In the genomic region with DNA sequence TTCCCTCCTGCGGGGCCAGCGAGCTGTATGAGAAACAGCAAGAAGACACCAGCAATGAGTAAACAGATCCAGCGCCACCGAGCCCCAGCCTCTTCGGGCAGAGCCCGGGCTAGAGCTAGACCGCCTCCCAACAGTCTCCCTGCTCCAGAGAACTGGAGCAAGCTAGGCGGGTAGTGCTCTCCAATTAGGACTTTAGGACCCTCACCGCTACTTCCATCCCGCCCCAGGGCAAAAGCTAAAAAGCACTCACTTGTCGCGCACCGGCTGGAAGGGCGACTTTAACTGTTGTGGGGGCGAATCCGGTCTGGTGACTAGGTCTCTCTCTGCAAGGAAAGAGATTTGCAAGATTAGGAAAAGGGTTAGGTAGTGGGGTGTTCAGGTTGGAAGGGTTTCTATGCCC, we compare ENCODE assay signal across 9 mouse cellular contexts. TPM values are rescaled to one million over a fixed set of nuclear protein-coding genes. Genes with fewer than 3 reads are reported as not detected.
A peak's percentile ranks its signal among the peaks of the same experiment; 100 is the strongest.
DNase-seq lines count a peak whose midpoint lies in the region; ATAC-seq and TF ChIP-seq lines count a peak whose summit lies in the region.
"Had no signal": no experiment of that assay in that cellular context is flagged by ENCODE, and none has a peak within 500 bp of the region (broad histone marks: within the 10 kb centered on the region; RNA-seq: fewer than 3 reads in every experiment).

No protein-coding gene starts in this region.

- peak overlapping the region; percentile 81 for H3K27ac ChIP-seq in heart, embryonic 10.5 days
- no peak overlapping the region for H3K27ac ChIP-seq in embryonic facial prominence, embryonic 15.5 days (replicated peaks)
- H3K27ac ChIP-seq in layer of hippocampus, adult 2 months = no peak overlapping the region
- H3K27ac ChIP-seq: stomach, postnatal 0 days had no signal

- no peak for DNase-seq in heart, embryonic 10.5 days (ENCODE audit: low spot score)
- DNase-seq in heart, postnatal 10 days = no peak
- DNase-seq in lung, postnatal 14 days = peak; percentile 11
- DNase-seq in layer of hippocampus, adult 2 months (ENCODE audit: low spot score in 2 of 2) = no peak
- no peak for DNase-seq in thymus, postnatal 10 days (ENCODE audit: low spot score in 2 of 2)
- DNase-seq in adrenal gland, adult 8-10 months = no peak

- H3K36me3 ChIP-seq in heart, embryonic 10.5 days = no peaks in the 10 kb centered on the region
- no peaks in the 10 kb centered on the region for H3K36me3 ChIP-seq in E14TG2a.4 (ENCODE audit: insufficient read depth, low read length)
- no peaks in the 10 kb centered on the region for H3K36me3 ChIP-seq in embryonic facial prominence, embryonic 15.5 days

- H3K27me3 ChIP-seq in heart, embryonic 10.5 days (ENCODE audit: insufficient read depth, poor library complexity, severe bottlenecking) = peaks cover 86% of the 10 kb centered on the region
- H3K27me3 ChIP-seq in E14TG2a.4 (ENCODE audit: insufficient read depth, low read length) = peaks cover 95% of the 10 kb centered on the region
- H3K27me3 ChIP-seq in embryonic facial prominence, embryonic 15.5 days = peaks cover 92% of the 10 kb centered on the region

- peak overlapping the region; percentile 70 for H3K4me3 ChIP-seq in heart, embryonic 10.5 days
- H3K4me3 ChIP-seq in E14TG2a.4 (replicated peaks; ENCODE audit: low read length) = 0 out of 2 replicates have a peak overlapping the region, but pooled peaks have one; percentile 23
- peak overlapping the region; percentile 52 for H3K4me3 ChIP-seq in embryonic facial prominence, embryonic 15.5 days (replicated peaks)
- H3K4me3 ChIP-seq in layer of hippocampus, adult 2 months = no peak overlapping the region

- ATAC-seq in embryonic facial prominence, embryonic 15.5 days (ENCODE audit: insufficient number of reproducible peaks, low FRiP score, low TSS enrichment, low read depth) = no peak

- H3K9me3 ChIP-seq in heart, embryonic 10.5 days = no peaks in the 10 kb centered on the region
- H3K9me3 ChIP-seq in E14TG2a.4 (ENCODE audit: low read length) = no peaks in the 10 kb centered on the region
- no peaks in the 10 kb centered on the region for H3K9me3 ChIP-seq in embryonic facial prominence, embryonic 15.5 days (replicated peaks)

- H3K4me1 ChIP-seq in heart, embryonic 10.5 days = peaks cover 37% of the 10 kb centered on the region
- peaks cover 52% of the 10 kb centered on the region for H3K4me1 ChIP-seq in E14TG2a.4 (replicated peaks; ENCODE audit: low read depth, low read length)
- peaks cover 50% of the 10 kb centered on the region for H3K4me1 ChIP-seq in embryonic facial prominence, embryonic 15.5 days

- H3K9ac ChIP-seq in embryonic facial prominence, embryonic 15.5 days = no peak overlapping the region

- intact Hi-C loops in heart, postnatal 10 days (cut with DNase I) = loop anchor here (5.0 to 10.0 kb wide), 3 partner anchors 334 to 854 kb away; no protein-coding TSS in a partner anchor

- H3K4me2 ChIP-seq in embryonic facial prominence, embryonic 15.5 days (replicated peaks) = peak overlapping the region; percentile 44

- no peak for TF ChIP-seq CTCF in E14TG2a.4 (conservative IDR thresholded peaks at IDR 0.05; ENCODE audit: low read length)
- TF ChIP-seq CTCF in layer of hippocampus, adult 2 months (conservative IDR thresholded peaks at IDR 0.05) = no peak

- WGBS in heart, embryonic 10.5 days = 7% methylated on average over 16 of the region's 16 CpGs
- WGBS in embryonic facial prominence, embryonic 15.5 days = 8% methylated on average over 16 of the region's 16 CpGs

RNA-seq across cellular contexts. Expression of gene Irx1, which starts 4.9 kb away (rescaled TPM):
- polyA plus RNA-seq in heart, embryonic 10.5 days (2016; fragmentation: Nextera tagmentation; extraction: Ambion mirVana) = 1.7 and 1.9 TPM in 2 replicates
- total RNA-seq in heart, postnatal 10 days (2021) = 1 to 10 TPM; 3.9 to 4.6 TPM
- polyA plus RNA-seq in embryonic facial prominence, embryonic 15.5 days (2015; fragmentation: Nextera tagmentation; extraction: Ambion mirVana) = 8.0 and 8.4 TPM in 2 replicates
- total RNA-seq in layer of hippocampus, adult 2 months (2021) = under 1 TPM; 0.39 to 0.46 TPM
- not detected for total RNA-seq in adrenal gland, adult 8-10 months (2022)
